Mouse (Mus musculus): ENCODE data around the gene Tuba1c.

The Tuba1c gene

DNA sequence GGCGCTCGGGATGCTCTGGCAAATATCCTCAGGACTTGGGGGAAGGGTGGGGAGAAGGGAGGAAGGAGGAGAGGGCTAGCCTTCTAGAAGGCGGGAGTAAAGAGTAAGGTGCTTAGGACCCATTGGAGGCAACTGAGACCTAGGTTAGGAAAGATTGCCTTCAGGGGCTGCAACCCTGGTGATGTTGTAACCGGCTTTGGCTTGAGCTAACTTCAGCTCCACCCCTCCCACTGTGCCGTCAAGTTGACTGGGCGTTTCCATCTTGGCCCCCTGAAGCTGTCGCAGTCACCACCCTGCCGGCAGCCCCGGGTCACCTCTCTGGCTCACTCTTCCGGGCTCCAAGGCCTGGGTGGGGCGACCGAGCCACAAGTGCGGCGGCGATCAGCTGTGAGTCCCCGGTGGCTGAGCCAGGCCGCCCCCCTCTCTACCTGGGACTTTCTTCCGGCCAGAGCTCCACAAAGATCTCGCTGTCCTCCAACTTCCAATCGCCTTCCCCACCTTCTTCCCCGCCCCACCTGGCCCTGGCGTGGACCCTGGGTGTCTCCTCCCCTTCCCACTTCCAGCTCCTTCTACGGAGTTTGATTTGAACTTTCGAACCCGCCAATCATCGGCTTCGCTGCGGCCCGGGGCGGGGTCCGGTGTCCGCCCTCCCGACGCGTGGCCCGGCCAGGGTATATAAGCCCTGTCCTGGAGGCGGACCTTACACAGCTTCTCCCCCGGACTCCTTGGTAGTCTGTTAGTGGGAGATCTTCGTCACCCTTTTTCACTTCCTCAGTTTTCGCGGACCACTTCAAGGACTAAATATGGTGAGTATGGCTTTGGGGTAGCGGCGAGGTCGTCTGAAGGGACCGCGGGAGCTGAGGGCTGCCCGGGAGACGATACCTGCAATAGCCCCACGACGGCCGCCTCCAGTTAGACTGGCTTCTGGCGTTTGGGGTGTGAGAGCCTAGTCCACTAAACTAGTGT, at the start of gene Tuba1c:
Gene Tuba1c, plus strand, starts transcription at position 273 of the 966 bp plus-strand sequence.
- peak; percentile 96 for DNase-seq

DNA sequence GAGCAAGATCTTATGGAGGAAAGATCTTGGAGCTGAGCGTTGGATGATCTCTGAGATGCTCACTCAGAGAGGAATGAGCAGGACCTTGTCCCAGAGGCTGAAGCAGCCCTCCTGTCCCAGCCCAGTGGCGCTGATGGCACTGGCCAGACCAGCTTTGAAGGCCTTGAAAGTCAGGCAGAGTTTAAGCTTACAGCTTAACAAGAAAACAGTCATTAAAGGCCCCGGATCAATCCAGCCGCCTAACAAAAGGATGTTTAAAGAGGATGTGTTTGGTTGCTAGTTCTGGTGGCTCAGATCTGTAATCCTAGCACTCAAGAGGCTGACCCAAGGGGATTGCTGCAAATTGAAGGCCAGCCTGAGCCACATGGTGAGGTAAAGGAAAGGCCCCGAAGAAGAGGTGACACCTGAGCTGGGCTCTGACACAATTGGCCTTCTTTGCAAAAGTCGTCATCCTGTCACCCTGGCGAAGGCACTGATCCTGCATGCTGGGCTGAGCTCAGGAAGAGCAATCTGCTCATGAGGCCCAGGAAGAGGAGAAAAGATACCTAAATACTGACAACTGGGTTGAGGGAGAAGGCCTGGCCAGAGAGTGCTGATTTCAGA, 49.6 kb upstream of the Tuba1c start:
- no peak for DNase-seq

DNA sequence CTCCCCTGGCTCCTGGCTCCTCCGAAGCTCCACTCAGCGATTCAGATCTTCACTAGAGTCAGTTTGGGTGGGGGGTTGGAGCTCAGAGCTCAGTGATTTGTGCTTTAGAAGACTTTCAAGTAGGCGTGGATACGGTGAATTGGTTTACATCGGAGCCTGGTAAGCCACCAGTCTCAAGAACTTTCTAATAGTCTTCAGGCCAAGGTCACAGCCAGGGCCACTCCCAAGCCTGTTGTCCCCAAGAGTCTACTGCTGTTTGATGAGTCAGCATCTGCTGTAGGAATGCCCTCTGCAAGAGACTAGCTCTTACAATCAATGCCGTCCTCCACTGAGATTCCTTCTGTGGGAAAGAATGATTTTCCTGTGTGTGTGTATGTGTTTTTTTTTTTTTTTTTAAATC, 47.6 kb upstream of the Tuba1c start:
- no peak for DNase-seq

- DNase-seq = no peak
These were observed 46.1 kb upstream of the Tuba1c start for GRCm38 (mm10) chr15:98983431-98984081.

- DNase-seq = no peak
These were observed 45.0 kb upstream of the Tuba1c start for GRCm38 (mm10) chr15:98984681-98985080.

- peak; percentile 83 for DNase-seq
These were observed 44.3 kb upstream of the Tuba1c start for GRCm38 (mm10) chr15:98985240-98985981.

DNA sequence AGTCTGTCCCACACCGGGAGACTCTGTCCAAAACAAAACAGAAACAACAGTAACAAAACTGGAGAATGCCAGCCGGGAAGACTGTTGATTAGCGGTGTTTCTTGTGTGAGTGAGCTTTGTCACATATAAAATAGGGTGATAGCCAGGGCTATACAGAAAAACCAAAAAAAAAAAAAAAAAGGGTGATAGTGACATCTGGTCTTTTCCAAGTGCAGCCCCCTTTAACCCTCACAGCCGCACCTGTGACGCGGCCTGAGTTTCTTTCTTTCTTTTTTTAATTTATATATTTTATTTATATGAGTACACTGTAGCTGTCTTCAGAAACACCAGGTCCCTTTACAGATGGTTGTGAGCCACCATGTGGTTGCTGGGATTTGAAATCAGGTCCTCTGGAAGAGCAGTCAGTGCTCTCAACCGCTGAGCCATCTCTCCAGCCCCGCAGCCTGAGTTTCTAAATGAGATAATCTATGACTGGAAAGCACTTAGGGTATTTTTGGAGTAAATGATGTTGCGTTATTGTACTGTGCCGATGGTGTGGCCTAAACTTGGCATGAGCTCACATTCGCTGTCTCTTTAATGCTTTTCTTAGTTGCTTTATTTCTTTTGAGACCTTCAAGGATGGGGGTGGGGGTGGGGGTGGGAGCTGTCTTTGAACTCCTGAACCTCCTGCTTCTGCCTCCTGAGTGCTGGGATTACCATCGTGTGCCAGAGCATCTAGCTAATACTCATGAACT, 43.5 kb upstream of the Tuba1c start:
- DNase-seq = no peak

GRCm38 (mm10) chr15:98987077-98987630, 42.5 kb upstream of the Tuba1c start:
- no peak for DNase-seq

- no peak for DNase-seq
These were observed 42.0 kb upstream of the Tuba1c start for GRCm38 (mm10) chr15:98987661-98988181.

GRCm38 (mm10) chr15:98988787-98989186, 40.9 kb upstream of the Tuba1c start:
- no peak for DNase-seq

GRCm38 (mm10) chr15:98989701-98990430, 39.8 kb upstream of the Tuba1c start:
- DNase-seq = no peak

GRCm38 (mm10) chr15:98990669-98991539, 38.8 kb upstream of the Tuba1c start:
- DNase-seq = no peak

GRCm38 (mm10) chr15:98991540-98992050, 38.1 kb upstream of the Tuba1c start:
- DNase-seq = no peak

DNA sequence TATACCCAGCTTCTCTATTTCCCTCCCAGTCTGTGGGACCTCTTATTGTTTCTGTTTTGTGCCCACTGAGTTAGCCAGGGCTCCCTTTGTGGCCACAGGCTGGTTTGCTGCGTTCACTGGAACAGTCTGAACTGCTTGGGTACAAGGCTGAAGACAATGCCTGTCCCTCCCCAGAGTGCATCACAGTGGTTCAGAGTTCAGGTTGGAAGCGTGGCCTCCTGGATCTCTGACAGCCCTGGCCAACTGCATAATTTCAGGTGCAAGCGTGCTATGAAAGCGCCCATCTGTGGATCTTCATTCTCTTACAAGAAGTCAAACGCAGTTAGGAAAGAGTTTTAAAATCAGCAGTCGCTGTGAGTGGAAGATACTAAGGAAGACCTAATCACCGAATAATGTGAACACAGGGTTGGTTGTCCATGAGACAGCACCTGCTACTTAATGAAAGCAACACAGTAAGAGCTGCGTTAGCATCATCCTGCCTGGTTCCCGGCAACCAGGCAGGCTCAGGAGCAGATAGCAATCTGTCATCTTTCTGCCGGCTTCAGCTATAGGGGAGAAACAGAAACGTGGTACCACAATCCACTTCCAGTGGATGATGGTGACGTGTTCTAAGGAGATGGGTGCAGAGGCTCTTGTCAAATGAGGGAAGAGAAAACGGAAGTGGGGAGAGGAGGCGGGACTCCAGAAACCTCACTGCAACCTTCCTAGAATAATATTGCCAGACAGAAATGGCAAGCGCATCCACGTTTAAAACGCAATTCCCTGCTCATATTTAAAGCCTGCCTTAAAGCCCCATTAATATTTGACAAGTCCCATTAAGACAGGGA, 37.4 kb upstream of the Tuba1c start:
- peak; percentile 41 for DNase-seq

- peak; percentile 92 for DNase-seq
These were observed 36.4 kb upstream of the Tuba1c start for GRCm38 (mm10) chr15:98993093-98993793.

- DNase-seq = peak; percentile 76
These were observed 35.8 kb upstream of the Tuba1c start for GRCm38 (mm10) chr15:98993865-98994264.

- DNase-seq = no peak
These were observed 34.7 kb upstream of the Tuba1c start for GRCm38 (mm10) chr15:98994957-98995520.

DNA sequence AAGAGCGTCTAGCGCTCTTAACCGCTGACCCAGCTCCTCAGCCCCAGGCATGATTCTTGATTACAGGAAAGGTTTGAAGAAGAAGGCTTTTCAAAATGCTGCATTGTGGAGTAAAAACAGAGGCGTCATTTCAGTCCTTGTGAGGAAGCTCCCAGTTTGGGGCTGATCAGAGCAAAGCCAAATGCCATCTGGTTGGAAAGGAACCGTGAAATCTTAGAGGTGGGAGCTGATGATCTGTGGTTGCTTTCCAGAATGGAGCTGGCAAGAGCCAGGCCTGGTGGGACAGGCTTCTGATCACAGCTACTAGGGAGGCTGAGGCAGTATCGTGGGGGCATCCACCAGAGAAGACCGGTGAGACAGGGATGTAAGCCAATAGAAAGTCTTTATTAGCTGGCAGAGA, 32.9 kb upstream of the Tuba1c start:
- DNase-seq = no peak

Measured in kidney, adult 11 months (tissue).